Mouse (Mus musculus) stomach, embryonic 14.5 days (tissue): ENCODE measurements around the gene Rab5b. TPM values are rescaled to one million over a fixed set of nuclear protein-coding genes. Genes with fewer than 3 reads are reported as not detected.

ENCODE experiments used
- ATAC-seq: fragments of 200-750 bp; cut with Nextera tagmentation; 2 replicates; pipeline ENCODE4 v1.8.0; 2017; ENCODE audit warnings: low read depth, moderate TSS enrichment; ENCODE audit not compliant: insufficient number of reproducible peaks, insufficient read depth, low FRiP score
- H3K27ac ChIP-seq: fragments of 300-500 bp; sonication (generic); 2 replicates; pipeline ENCODE4 v1.5.1; 2014; ENCODE audit warnings: mild to moderate bottlenecking, low read length, moderate library complexity, mixed read lengths
- H3K27me3 ChIP-seq: fragments of 300-500 bp; sonication (generic); 2 replicates; pipeline ENCODE4 v1.6.1; 2014; ENCODE audit warnings: low read length, control low read depth, mixed read lengths; ENCODE audit not compliant: control insufficient read depth, insufficient read depth
- H3K36me3 ChIP-seq: fragments of 300-500 bp; sonication (generic); 2 replicates; pipeline ENCODE4 v1.6.1; 2014; ENCODE audit warnings: mild to moderate bottlenecking, control low read depth, low read length, moderate library complexity, mixed read lengths; ENCODE audit not compliant: control insufficient read depth, insufficient read depth
- H3K4me1 ChIP-seq: fragments of 300-500 bp; sonication (generic); 2 replicates; pipeline ENCODE4 v1.6.1; 2014; ENCODE audit warnings: low read length, control low read depth, mixed read lengths; ENCODE audit not compliant: control insufficient read depth, insufficient read depth
- H3K4me2 ChIP-seq: fragments of 300-500 bp; sonication (generic); replicated peaks from 2 replicates; pipeline ENCODE4 v1.6.1; 2014; ENCODE audit warnings: low read depth, low read length, control low read depth
- H3K4me3 ChIP-seq: fragments of 300-500 bp; sonication (generic); 2 replicates; pipeline ENCODE4 v1.5.1; 2014; ENCODE audit warnings: low read depth, low read length, control low read depth
- H3K9ac ChIP-seq: fragments of 300-500 bp; sonication (generic); replicated peaks from 2 replicates; pipeline ENCODE4 v1.6.1; 2014; ENCODE audit warnings: low read depth, mild to moderate bottlenecking, control low read depth, low read length, moderate library complexity, mixed read lengths
- H3K9me3 ChIP-seq: fragments of 300-500 bp; sonication (generic); 2 replicates; pipeline ENCODE4 v1.6.1; 2016; ENCODE audit warnings: low read depth, low read length, control low read depth; ENCODE audit not compliant: control insufficient read depth
- WGBS: fragments of 180-500 bp; shearing (Covaris S2); extraction: QIAGEN DNeasy Blood & Tissue Kit; methylation state at CpG from one replicate; pipeline ENCODE4 v1.1.7; 2014; 5-methylcytosine and 5-hydroxymethylcytosine counted together
- polyA plus RNA-seq: library from polyadenylated mRNA; unstranded; fragments of >200 nt; fragmentation: Nextera tagmentation; extraction: Ambion mirVana; gene quantifications from 2 replicates; pipeline ENCODE4 v1.2.1, GENCODE M21; 2014

The Rab5b gene
- polyA plus RNA-seq, 1 experiment from 2014 or later: 65.9 TPM

DNA sequence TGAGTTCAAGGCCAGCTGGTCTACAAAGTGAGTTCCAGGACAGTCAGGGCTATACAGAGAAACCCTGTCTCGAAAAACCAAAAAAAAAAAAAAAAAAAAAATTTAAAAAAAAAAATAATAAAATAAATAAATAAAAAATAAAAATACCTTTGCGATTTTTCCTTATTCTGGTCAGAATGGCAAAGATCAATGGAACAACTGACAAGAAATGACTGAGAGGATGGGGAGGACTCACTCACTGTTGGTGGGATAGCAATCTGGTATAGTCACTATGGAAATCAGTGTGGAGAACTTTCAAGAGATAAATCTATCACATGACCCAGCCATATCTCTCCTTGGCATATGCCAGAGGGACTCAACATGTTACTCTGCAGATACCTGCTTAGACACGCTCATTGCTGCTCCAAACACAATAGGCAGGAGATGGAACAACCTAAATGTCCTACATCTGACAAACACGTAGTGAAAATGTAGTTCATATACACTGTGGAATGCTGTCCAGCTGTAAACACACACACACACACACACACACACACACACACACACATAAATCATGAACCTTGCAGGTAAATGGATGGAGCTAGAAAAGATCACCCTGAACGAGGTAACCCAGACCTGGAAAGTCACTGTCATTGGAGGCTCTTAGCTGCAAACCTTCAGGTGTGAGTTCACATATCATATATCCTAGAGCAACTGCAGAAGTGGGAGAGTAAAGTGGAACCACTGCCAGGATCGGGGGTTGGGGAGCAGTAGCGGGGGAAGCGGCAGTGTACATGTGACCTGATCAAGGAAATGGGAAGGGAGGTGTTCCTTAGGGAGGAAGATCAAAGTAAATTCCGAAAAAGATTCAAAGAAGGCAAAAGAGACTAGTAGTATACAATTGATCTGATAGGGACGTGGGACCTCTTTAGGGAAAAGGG lies 68.4 kb downstream of the Rab5b start:
- Histone ChIP-seq H3K9ac (no peak overlapping the region), H3K36me3 (peaks cover 10% of the 10 kb centered on the region), H3K4me3 (no peak overlapping the region), H3K9me3 (no peaks in the 10 kb centered on the region), H3K4me2 (no peak overlapping the region), H3K27me3 (no peaks in the 10 kb centered on the region), H3K27ac (no peak overlapping the region), H3K4me1 (0 out of 2 replicates have a peak, but pooled peaks cover 3% of the 10 kb centered on the region)
- 75% methylated on average over 10 of the region's 10 CpGs for WGBS
- ATAC-seq: no peak

Other genes starting within 250 kb of the Rab5b start
- gene Smarcc2, start 237.0 kb downstream of the Rab5b start, polyA plus RNA-seq: 109 and 110 TPM in 2 replicates
- 1,824 and 1,933 TPM in 2 replicates for gene Myl6, start 202.1 kb downstream of the Rab5b start, polyA plus RNA-seq
- gene Myl6b, start 197.6 kb downstream of the Rab5b start, polyA plus RNA-seq: 3.2 and 3.4 TPM in 2 replicates
- 25.8 and 28.9 TPM in 2 replicates for gene Esyt1, start 170.4 kb downstream of the Rab5b start, polyA plus RNA-seq
- gene Zc3h10, start 148.5 kb downstream of the Rab5b start, polyA plus RNA-seq: 8.8 and 10.7 TPM in 2 replicates
- gene Rpl41, start 147.0 kb downstream of the Rab5b start, polyA plus RNA-seq: 4,724 and 5,059 TPM in 2 replicates
- 210 and 218 TPM in 2 replicates for gene Pa2g4, start 130.3 kb downstream of the Rab5b start, polyA plus RNA-seq
- 27.1 TPM in 2 replicates for gene Erbb3, start 106.6 kb downstream of the Rab5b start, polyA plus RNA-seq
- gene Rps26, start 69.5 kb downstream of the Rab5b start, polyA plus RNA-seq: 1,148 and 1,216 TPM in 2 replicates
- 3.5 and 4.9 TPM in 2 replicates for gene Ikzf4, start 50.3 kb downstream of the Rab5b start, polyA plus RNA-seq
- gene Suox, start 22.2 kb downstream of the Rab5b start, polyA plus RNA-seq: 14.6 and 16.3 TPM in 2 replicates
- gene Pmel, start 7.9 kb upstream of the Rab5b start, polyA plus RNA-seq: 1.7 and 2.3 TPM in 2 replicates
- gene Cdk2, start 8.8 kb upstream of the Rab5b start, polyA plus RNA-seq: 90.3 and 92.1 TPM in 2 replicates
- gene Dgka, start 48.6 kb upstream of the Rab5b start, polyA plus RNA-seq: 17.5 and 17.9 TPM in 2 replicates
- 37.2 and 38.7 TPM in 2 replicates for gene Pym1, start 51.6 kb upstream of the Rab5b start, polyA plus RNA-seq
- gene Mmp19, start 94.6 kb upstream of the Rab5b start, polyA plus RNA-seq: 0.78 and 1.2 TPM in 2 replicates
- gene Dnajc14, start 107.8 kb upstream of the Rab5b start, polyA plus RNA-seq: 40.0 and 40.2 TPM in 2 replicates
- gene Tmem198b, start 108.1 kb upstream of the Rab5b start, polyA plus RNA-seq: 17.2 and 19.3 TPM in 2 replicates
- gene Sarnp, start 121.1 kb upstream of the Rab5b start, polyA plus RNA-seq: 204 and 209 TPM in 2 replicates
- gene Ormdl2, start 125.4 kb upstream of the Rab5b start, polyA plus RNA-seq: 69.6 and 76.6 TPM in 2 replicates
- gene Gdf11, start 195.5 kb upstream of the Rab5b start, polyA plus RNA-seq: 4.2 and 4.6 TPM in 2 replicates
- 663 and 664 TPM in 2 replicates for gene Cd63, start 204.7 kb upstream of the Rab5b start, polyA plus RNA-seq
- gene Rdh5, start 226.6 kb upstream of the Rab5b start, polyA plus RNA-seq: 14.9 and 17.1 TPM in 2 replicates
- 222 and 236 TPM in 2 replicates for gene Bloc1s1, start 227.8 kb upstream of the Rab5b start, polyA plus RNA-seq
- 2.6 and 4.4 TPM in 2 replicates for gene Itga7, start 237.6 kb upstream of the Rab5b start, polyA plus RNA-seq